Mouse (Mus musculus): ENCODE results near the gene Ccm2.

Gene Ccm2

GRCm38 (mm10) chr11:6580065-6580750 lies 33.5 kb downstream of the Ccm2 start:
- DNase-seq (ENCODE audit: low read depth, low spot score), result no peak

GRCm38 (mm10) chr11:6581560-6581959 lies 34.9 kb downstream of the Ccm2 start:
- no peak for DNase-seq (ENCODE audit: low read depth, low spot score)

DNA sequence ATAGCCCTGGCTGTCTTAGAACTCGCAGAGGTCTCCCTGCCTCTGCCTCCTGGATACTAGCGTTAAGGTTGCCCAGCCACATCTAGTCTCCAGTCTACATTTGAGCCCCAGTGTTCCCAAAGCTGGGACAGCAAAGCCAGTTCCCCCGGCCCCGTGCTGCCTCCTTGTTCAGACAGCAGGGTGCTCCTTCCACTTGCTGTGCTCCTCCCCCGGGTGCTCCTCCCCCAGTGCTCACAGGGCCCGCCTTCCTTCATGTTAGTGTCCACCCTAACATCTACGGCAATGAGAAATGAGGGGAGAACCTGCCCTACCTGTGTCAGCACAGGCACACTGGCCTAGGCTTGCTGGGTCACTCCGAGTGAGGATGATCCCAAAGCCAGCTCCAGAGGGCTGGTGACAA lies 39.1 kb downstream of the Ccm2 start:
- no peak for DNase-seq (ENCODE audit: low read depth, low spot score)

DNA sequence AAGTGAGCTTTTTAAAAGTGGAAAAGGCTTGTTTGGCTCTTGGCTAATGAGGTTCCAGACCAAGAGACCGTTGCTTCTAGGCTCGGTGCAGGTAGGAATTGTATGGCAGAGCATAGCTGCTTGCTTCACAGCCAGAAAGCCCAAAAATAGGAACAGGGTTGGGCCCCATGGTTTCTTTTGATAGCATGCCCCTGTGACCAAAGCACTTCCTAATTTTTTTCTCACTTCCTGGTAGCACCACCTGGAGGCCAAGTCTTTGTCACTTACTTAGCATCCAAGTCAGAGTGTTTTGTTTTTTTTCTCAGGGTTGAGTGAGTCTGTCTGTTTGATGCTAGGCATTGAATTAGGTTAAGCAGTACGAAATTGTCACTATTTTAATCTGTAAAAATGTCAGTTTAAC lies 40.0 kb downstream of the Ccm2 start:
- DNase-seq (ENCODE audit: low read depth, low spot score), result peak; percentile 45

DNA sequence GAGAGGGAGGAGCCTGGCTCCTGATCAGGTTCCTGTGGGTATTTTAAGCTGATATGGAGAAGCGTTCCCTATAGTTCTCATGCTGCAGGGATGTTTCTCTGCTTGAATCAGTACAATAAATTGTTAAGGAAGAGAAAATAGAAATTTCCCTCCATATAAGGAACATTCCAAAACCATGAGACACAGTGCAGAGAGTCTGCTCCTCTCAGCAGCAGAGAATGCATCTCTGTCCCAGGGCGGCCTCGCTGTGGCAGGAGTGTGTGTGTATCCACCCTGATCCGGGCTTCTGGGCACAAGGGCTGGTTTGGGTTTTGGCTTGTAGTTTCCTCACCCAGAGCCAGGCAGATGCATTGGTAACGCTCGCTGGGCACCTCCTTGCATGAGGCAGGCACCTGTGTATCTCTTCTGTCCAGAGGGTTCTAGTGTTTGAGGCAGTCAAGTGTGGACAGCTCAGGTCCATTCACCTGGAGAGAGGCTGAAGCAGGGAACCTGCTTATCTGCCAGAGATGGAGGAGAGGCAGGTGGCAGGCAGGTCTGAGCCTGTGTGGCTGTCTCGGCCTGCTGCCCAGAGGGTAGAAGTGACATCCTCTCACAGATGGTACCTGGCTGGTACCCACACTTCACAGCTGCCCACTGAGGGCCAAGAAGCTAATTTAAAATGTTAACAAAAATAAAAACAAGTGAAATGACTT lies 40.7 kb downstream of the Ccm2 start:
- no peak for DNase-seq (ENCODE audit: low read depth, low spot score)

GRCm38 (mm10) chr11:6588295-6588694 lies 41.6 kb downstream of the Ccm2 start:
- DNase-seq (ENCODE audit: low read depth, low spot score), result no peak

DNA sequence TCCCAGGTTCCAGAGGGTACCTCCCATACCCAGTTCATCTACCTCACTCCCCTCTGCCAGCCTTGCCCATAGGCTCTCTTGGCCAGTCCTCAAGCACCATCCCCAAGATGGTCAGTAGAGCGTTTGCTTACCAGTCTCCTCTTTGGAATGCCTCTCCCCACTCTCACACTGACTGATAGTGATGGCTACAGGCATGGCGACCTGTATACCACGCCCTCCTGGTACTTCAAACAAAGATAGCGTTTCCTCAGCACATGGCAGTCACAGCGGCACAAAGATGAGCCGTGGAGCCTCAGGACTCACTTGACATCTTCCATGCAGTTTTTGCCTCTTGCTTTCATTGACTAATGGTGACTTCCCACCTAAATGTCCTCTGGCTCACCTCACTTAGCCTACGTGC lies 43.2 kb downstream of the Ccm2 start:
- DNase-seq (ENCODE audit: low read depth, low spot score), result no peak

DNA sequence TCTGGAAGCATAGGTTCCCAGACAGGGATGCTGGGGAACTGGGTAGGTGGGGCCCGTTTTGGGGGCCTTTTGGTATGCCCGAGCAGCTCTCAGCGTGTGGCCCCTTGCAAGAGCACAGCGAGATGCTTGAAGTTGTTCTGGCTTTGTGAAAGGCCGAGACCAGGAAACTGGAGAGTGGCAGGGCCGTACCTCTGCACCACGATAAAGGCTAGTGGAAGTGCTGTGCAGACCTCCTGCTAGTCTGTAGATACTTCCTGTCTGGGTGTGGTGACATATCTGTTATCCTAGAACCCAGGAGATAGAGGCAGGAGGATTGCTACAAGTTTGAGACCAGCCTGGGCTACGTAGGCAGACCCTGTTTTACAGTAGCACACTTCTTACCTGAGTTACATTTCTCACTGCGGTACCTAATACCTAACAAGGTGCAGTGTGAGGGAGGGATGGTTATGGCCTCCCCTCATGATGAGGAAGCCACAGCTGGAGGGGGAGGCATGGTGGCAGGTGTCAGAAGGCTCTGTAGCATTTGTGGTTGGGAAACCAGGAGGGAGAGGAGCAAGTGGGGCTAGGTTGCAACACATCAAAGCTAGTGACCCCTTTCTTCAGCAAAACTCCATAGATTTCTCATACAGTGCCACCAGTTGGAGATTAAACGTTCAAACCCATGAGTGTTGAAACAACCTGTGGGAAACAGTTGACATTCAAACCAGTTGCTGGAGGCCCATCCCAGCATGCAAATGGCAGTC lies 44.4 kb downstream of the Ccm2 start:
- DNase-seq (ENCODE audit: low read depth, low spot score), result no peak

- no peak for DNase-seq (ENCODE audit: low read depth, low spot score)
Measured at GRCm38 (mm10) chr11:6593406-6593805, 46.7 kb downstream of the Ccm2 start.

DNA sequence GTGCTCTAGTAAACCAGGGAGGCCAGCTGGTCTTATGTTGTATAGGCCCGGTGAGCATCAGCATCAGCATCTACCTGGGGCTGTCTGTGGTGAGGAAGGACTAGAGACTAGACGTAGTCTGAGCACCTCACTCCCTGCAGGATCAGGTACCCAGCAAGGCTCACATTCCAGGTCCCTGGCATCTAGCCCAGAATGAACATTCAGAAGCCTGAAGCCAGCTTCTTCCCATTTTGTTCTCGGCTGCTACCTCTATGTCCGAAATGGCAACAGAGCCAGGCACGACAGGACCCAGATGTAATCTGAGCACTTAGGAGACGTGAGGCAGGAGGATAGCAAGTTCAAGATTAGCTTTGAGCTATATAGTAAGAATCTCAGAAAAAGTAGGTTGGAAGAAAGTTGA lies 48.2 kb downstream of the Ccm2 start:
- DNase-seq (ENCODE audit: low read depth, low spot score), result no peak

GRCm38 (mm10) chr11:6595339-6595738 lies 48.7 kb downstream of the Ccm2 start:
- DNase-seq (ENCODE audit: low read depth, low spot score), result no peak

- no peak for DNase-seq (ENCODE audit: low read depth, low spot score)
Measured at GRCm38 (mm10) chr11:6596205-6596604, 49.5 kb downstream of the Ccm2 start.

GRCm38 (mm10) chr11:6596616-6597015 lies 49.9 kb downstream of the Ccm2 start:
- no peak for DNase-seq (ENCODE audit: low read depth, low spot score)

GRCm38 (mm10) chr11:6597523-6597922 lies 50.8 kb downstream of the Ccm2 start:
- DNase-seq (ENCODE audit: low read depth, low spot score), result peak; percentile 18

DNA sequence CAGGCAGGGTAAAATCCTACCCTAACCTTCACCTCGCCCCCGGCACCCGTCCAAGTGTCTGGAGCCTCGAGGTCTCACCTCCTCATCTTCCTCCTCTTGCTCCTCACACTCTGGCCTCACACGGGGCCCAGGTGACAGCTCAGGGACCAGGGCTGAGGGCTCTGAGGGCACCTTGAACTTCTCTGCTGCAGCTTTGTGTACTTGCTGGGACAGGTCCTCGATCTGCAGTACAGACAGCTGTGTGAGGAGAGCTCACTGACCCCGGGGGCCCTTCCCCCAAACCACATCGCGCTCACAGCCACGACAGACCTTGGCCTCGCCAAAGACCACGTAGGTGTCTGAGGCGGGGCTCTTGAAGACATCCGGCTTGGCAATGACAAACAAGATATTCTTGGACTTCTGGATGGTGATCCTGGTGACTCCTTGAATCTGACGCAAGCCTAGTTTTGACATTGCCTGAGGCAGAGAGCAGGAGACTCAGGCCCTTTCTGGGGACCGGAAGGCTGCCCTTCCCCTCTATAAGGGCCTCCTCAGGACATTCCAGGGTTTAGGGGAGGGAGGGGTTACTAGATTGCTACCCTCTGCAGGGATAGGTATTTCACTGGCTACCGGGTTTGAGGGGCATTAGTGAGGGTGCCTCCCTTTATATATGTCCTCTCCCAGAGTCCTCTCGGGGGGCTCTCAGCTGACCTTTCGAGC lies 51.7 kb downstream of the Ccm2 start:
- DNase-seq (ENCODE audit: low read depth, low spot score), result no peak

DNA sequence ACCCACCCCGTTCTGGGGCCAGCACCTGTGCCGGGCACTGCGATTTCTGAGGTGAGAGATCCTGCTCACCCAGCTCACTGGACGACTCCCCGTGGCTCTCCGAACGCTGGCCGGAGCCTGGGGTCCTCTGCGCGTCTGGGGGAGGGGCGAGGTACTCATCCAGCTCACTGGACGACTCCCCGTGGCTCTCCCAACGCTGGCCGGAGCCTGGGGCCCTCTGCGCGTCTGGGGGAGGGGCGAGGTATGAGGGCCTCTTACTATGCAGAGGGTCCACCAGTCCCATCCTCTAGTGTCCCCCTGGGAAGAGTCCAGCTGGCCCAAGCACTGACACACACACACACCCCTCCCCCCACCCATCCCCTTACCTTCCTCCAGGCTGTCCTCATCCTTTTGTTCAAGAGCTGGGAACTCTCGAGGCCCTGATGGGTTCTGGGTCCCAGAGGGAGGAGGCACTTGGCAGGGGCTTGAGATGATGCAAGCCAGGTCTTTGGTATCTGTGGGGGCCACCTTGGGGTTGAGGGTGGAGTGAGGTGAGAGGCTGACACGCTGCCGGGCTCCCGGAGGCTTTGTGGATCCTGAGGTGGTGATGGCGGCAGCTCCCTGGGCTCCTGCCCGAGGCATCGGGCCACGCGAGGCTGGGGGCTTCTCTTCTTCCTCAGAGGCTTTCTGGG lies 52.5 kb downstream of the Ccm2 start:
- DNase-seq (ENCODE audit: low read depth, low spot score), result peak; percentile 14

GRCm38 (mm10) chr11:6599831-6600230 lies 53.1 kb downstream of the Ccm2 start:
- no peak for DNase-seq (ENCODE audit: low read depth, low spot score)

- no peak for DNase-seq (ENCODE audit: low read depth, low spot score)
Measured at GRCm38 (mm10) chr11:6600284-6600944, 53.7 kb downstream of the Ccm2 start.

DNA sequence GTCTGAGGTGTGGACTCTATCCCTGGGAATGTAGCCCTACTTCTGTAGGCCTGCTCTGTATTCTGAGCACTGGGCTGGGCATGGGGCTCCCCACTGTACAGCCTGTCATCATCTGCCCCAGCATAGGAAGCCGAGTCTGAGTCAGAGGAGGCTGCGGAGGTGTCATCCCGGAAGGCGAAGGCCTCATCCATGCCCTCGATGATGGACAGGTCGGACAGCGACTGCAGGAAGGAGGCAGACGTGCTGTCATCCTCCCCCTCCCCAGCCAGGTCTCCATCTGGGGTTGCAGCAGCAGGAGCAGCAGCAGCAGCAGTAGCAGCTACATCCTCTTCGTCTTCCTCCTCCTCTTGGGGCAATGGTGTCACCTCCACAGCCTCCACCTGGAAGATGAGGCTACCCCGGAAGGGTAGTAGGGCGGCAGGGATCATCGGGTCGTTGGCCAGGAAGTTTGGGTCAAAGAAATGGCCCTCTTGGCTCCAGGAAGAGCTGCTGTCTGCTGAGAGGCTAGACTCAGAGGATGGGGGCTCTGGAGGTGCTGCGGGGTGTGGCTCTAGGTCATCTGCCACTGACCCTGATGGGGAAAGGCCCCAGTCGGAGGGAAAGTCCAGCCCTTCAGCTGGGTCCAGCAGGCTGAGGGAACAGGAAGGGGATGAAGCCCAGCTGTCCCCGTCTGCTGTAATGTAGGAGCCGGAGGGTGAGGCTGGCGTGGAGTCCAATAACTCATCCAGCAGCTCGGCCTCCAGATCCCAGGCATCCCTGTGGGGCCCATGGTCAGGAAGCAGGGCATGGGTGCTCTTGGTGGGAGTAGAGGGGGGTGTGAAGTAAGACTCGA lies 55.2 kb downstream of the Ccm2 start:
- no peak for DNase-seq (ENCODE audit: low read depth, low spot score)

- no peak for DNase-seq (ENCODE audit: low read depth, low spot score)
Measured at GRCm38 (mm10) chr11:6602662-6603061, 56.0 kb downstream of the Ccm2 start.
